Mouse (Mus musculus): ENCODE data around the gene Hdac10.

Gene Hdac10

DNA sequence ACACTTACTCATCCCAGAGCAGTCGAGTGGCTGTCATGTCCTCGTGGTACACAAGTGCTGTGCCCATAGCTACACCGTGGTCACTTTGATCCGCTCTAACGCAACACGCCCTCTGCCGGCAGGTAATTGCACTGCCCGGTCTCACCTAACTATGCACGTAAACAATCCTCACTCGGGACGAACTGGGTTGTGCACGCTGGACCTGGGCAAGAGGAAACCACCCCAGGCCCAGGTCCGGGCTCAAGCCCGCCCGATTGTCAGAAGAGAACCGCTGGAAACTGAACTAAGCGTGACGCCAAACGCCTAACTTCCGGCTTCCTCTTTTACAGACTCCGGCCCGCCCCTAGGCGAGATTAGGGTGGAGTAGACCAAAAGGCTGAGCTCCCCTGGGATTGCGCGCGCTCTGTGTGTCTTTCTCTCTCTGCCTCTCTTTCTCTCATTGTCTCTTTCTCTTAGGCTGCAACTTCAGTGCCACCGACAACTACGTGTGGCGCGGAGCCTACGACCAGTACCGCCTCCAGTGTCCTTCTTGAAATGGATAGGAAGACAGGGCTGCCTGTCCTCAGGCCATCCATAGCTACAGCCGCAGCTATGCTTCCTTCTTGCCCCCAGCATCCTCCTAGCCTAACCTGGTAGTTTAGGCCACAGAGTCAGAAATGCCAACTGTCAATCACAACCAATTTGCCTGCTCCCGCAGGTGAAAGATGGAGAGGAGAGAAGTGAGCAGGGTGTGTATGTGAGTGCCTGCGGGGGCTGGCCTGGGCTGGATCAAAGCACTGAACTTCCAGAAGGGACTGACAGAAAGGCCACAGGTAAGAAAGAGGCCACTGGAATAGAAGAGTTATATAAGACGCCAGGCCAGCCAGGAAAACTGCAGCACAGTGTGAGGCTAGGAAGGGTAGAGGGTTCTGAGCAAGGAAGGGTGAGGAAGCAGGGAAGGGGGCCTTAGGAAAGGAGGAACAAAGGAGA, at the start of gene Hdac10:
Gene Hdac10, minus strand, starts transcription at position 319 of the 969 bp plus-strand sequence.
- peak; percentile 91 for DNase-seq

DNA sequence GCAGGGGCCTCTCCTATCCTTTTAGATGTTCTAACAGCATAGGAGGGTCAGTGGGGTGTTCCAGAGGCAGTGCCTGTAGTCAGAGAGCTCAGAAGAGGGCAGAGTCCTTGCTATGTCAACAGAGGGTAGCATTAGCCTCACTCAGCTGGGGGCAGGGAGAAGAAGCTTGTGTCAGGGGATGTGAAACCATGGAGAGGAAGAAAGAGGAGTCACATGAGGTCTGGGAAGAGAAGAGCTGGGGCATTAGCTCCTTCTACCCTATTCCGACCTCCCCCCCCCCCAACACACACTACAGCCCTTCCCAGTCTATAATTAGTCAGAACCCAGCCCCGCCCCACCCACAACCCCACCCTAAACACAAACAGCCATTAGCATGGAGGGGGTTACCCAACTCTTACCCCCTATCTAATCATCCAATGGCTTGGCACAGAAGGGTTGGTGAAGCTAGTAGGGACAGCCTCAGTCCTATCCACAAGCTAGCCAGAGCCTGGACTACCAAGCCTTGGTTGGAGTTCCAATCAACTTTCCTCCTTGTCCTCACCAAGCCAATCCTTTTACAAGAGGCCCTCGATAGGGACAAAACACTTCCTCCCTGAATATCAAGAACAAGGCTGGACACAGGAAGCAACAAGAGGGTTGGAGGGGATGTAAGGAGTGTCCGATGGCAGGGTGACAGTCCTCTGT, 49.2 kb upstream of the Hdac10 start:
- peak; percentile 40 to 74 for DNase-seq

DNA sequence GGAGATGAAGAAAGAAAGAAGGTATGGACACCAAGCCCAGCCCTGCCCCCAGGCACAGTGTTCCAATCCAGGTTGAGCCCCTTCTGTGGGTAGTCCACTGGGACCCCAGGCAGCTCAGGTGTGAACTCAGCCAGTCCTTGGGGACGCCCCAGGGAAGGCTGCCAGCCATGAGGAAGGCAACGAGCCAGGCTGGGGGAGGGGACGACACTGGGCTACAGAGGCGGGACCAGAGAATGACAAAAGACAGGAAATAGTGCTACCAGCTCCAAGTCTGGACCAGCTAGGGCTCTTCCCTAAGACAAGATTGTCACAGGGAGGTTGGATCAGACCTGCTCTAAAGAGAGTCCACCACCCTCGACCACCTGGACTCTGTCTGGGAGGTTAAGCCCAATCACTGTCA, 48.6 kb upstream of the Hdac10 start:
- DNase-seq = peak; percentile 92 to 95

DNA sequence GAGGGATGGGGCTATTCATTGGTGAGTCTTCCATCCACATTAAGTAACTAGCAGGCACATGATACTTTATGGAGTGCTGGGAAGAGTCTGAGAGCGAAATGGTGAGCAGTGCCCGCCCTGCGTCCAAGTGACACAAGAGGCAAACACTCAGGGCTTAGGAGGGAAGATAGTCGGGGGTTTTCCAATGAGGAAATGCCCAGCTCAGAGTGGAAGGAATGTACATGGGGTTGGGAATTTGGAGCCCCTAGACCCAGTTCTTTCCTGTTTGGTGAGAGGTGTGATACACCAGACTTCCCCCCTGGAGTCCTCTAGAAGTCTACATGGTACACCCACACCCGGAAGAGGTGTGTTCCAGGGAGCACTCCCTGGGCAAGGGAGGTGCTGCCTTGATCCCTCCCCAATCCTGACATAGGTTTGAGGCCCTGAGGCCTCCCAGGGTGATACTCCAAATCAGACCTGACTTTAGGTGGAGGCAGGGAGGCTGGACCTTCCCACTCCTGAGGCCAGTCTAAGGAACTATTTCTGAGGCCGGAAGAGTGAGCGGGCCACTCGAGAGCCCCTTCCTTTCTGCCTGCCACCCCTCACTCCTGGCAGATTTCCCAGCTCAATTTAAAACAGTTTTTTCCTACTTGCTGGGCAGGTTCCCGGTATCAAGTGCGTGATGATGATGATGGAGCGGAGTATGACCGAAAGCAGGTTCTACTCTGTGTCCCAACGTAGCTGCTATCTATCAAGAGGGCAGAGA, 47.1 kb upstream of the Hdac10 start:
- DNase-seq = peak in 1 of 2 experiments; percentile 49

DNA sequence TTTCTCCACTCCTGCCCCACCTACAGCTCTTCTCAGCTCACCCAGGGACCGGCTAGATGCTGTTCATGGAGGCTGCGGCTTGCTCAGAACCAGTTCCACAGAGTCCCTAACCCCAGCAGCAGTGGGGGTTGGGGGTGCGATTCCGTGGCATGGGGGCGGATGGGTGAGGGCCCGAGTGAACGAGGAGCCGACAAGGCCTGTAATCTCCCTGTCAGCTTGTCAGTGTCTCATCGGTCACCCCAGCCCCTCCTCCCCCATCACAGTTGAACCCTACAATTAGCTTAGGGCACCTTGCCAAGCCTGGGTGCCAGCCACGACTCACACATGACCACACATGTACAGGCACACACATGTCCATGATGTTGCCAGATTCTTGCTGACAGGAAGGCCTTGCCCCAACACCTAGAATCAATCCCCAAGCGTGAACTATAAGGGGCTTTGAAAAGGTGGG, 46.4 kb upstream of the Hdac10 start:
- peak; percentile 47 to 75 for DNase-seq

DNA sequence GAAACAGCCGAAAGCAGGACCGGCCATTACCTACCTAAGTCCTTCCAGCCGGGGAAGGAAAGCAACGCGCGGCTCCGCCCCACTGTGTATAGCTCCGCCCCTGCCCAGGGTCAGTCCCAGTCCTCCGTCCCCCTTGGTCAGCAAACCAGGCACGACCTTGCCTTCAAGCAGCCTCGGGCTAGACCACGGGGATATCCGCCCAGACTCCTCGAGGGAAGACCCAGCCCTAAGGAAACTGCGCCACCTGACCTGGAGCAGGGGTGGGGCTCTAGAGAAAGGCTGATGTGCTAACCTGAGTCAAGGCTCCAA, 45.4 kb upstream of the Hdac10 start:
- DNase-seq = peak; percentile 88 to 96

DNA sequence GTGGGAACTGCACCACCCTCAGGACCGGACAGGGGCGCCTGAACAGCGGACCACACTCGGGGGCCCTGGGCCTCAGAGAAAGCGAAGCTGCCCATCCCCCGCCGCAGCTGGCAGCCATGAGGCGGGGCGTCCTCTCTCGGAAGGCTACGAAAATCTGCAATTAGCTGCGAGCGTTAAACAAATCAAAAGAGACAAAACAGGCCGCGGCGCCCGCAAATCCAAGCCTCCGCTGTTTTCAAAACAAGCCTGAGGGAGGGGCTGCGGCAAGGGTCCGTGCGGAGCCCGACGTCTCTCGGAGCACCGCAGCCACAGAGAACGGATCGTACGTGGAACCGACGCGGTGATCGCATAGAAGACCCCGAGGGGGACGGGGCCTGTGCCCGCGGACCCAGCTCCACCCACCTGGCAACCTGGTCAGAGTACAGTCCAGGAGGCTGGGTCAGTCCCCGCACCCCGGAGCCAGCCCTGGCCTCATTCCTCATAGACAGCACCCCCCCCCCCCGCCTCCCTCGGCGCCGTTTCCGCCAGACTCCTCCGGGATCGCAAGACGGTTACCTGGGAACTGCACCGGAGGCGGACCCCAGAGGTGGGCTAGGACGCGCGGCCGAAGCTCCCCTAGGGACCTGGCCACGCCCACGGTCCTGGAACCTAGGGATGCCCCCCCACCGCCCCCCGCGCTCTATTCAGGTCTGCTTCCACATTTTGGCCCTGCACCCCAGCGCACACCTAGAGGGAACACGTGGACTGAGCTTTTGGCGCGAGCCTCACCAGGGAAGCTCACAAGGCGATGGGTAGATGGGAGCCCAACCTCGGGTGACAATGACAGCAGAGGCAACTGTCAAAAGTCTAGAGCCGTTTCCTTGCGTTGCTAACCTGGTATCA, 44.8 kb upstream of the Hdac10 start:
- peak; percentile 78 to 92 for DNase-seq

DNA sequence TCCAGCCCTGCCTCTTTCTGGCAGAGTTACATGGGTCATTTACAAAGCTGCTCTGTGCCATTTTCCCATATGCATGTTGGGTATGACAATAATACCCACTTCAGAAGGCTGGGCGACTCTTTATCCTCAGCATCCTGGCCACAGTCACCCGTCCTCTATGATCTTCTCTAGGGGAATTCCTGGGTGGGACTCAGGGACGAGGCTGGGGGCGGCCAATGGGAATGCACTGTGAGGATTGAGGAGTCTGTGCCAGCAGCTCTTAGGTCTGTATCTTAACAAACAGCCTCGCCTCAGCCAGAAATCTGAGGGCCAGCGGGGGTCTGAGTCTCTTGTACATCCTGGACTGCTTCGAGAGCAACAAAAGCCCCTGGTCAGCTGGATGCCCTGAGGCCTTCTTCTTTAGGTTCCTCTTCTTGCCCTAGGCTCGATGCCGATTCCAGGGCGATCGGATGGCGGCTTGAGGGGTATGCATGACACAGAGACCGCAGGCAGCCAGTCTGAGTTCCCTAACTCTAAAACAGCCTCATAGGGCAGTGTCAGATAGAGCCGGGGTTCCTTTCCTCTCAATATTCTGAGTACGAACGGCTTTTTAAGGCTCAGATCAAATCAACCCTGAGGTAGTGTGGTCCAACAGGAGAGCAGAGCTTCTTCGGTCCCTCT, 43.9 kb upstream of the Hdac10 start:
- no peak for DNase-seq

DNA sequence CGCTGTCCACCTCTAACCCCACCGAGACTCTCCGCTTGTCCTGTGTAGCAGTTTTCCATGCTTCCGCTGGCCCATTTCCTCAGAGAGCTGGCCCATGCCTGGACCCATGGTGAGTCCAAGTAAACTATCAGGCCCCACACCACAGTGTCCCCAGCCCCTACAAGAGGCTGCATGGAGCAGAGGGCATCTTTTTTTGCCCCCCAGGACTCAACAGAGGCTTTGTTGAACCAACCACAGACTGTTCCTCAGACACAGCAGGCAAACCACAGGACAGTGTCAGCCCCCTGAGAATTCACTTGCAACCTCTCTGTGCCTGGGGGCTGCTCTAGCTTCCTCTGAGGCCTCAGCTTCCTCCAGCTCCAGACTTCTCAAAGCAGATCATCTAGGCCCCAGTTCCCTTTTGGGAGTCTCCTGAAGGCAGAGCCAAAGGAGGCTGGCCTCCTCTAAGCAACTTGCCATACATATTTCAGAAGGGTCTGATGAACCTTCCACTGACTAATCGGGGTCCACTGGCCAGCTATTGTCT, 43.1 kb upstream of the Hdac10 start:
- no peak for DNase-seq

DNA sequence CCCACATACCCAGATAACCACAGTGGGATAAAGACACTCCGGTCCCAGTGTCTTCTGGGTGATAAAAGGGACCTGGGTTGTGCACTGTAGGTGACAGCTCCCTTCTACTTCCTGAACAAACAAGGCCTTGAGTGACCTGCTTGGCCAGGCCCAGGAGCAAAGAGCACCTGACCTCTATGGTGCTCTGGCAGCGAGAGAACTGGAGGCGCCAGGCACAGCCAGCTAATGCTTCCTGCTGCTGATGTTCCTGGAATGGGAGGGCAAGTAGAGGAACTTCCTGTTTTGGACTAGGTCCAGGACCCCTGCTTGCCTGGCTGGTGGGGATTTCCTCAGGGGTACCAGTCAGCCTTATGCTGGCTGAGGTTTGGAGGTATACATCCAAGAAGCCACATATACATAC, 41.6 kb upstream of the Hdac10 start:
- DNase-seq = peak; percentile 73 to 91

DNA sequence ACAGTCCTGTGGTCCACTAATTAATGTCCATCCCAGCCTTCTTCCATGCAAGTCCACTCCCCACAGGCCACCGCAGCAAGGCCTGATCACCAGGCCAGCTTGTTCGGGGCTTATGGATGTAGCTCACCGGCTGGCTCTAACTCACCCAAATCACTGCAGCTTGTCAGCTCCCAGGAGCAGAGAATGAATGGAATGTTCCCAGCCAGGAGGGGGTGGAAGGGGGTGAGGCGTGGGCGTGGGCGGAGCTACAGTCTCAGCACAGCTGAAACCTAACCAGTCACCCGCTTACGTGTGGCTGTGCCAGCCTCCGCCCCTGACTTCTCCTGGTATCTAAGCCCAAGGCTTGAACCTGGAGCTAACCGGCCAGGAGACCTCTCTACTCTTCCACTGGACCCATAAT, 40.9 kb upstream of the Hdac10 start:
- peak; percentile 94 to 96 for DNase-seq

DNA sequence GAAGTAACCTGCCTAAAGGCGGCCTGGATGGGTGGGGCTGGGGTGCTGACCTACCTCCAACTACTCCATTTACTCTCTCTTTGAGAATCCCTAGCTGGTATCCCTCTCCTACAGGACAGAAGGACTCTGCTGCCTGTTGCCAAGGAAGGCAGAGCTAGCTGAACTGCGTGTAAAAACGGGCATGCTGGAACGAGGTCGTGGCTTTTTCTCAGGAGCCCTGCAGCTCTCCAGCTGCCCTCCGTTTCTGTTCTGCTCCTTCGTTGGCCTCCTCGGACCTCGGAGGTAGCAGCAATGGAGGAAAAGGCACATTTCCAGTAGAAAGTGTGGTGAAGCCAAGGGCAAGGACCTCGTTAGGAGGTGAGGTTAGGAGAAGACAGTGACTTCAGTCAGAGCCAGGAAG, 40.4 kb upstream of the Hdac10 start:
- DNase-seq = no peak

DNA sequence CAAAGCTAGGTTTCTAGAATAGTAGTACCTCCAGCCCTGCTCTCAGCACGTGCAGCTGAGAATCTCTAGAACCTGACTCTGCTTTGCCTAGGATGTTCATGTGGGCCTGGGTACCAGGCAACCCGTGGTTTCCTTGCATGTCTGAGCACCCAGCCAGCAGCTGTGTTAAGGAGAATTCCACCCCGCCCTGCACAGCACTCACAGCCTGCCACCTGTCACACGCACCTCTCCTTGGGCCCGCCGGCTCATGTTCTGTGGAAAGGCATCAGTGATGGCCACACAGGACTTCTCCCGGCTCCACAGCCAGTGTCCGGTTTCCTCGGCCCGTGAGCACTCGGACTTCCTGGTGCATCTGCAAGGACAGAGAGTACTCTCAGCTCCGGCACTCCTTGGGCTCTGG, 37.0 kb upstream of the Hdac10 start:
- no peak for DNase-seq

DNA sequence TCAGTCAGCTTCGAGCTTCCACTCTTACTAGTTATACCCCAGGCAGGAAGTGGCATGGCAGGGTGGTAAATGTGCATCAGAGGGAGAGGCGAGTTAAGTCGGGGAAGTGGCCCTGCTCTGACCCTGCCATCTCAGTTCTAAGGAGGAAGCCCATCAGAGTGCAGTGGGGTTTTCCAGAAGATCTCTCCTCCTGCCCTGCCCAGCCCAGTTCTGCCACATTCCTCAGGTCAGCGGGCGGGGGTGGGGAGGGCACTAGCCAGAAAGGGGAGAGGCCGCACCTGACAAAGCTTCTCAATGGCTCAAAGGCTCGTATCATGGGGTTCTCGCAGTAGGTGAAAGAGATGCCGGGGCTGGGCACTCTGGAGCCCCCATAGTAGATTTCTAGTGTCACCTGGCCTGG, 32.9 kb upstream of the Hdac10 start:
- no peak for DNase-seq

DNA sequence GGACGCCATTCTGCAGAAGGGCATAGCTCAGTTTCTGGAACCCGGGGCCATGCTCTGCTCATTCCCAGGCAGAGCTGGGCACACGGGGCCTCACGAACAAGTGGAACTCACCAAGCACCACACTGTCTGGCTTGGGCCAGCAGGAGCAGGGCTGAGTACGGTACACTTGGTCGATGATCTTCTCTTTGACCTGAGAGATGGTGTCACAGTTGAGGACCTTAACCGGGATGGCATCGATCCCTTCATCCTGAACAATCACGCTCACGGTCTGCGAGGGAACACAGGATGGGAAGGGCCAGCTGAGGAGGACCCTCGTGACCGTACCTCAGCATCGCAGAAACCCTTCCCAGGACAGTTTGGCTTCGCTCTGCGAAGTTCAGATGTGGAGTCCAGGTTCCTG, 30.0 kb upstream of the Hdac10 start:
- no peak for DNase-seq

DNA sequence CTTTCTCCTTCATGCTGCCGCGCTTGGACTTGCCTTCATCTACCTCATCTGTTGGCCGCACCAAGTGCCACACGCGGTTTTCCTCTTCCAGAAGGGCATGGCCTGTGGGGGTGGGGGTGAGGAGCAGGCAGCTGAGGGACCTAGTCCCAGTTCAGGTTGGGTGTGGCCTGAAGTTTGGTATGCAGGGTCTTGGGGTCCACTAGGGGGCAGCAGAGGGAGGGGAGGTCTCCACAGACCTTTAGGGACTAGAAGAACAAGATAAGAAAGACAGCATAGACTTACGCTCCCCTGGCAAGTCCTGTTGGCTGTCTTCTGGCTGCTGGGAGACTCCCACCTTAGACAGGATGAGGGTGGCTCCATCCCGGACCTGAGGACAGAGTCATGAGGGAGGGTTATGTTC, 29.5 kb upstream of the Hdac10 start:
- peak; percentile 85 for DNase-seq

DNA sequence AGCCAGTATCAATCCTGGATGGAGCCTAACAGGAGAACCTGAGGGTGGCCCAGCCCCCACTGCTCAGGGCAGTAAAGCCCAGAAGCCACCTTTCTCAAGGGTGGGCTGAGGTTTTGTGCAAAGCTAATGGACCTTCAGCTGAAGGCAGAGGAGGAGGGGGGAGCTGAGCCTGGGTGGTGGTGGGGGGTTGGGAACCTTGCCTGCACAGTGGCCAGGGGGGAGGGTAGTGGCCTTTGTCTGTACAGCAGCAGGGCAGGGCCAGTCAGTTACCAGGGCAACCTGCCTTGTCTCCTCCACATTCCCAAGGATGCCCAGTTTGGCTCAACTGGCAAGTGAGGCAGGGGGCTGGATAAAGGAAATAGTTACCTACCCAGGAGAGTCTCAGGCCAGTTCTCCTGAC, 23.8 kb upstream of the Hdac10 start:
- no peak for DNase-seq

DNA sequence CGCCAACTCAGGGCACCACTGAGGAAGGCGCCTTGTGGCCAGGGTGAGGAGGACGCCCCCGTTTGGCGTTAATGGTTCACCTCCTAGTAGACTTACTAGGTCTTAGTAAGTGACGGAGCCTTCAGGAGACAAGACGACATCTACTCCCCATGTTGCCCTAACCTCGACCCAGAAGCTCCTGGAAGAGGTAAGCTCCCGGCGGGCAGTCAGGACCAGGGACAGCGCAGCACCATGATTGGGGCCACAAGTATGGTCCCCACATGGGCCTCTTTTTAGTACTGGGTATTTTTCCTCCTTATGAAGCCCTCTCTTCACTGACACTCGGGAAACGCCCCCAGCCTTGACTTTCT, 21.5 kb upstream of the Hdac10 start:
- peak in 1 of 2 experiments; percentile 51 for DNase-seq

DNA sequence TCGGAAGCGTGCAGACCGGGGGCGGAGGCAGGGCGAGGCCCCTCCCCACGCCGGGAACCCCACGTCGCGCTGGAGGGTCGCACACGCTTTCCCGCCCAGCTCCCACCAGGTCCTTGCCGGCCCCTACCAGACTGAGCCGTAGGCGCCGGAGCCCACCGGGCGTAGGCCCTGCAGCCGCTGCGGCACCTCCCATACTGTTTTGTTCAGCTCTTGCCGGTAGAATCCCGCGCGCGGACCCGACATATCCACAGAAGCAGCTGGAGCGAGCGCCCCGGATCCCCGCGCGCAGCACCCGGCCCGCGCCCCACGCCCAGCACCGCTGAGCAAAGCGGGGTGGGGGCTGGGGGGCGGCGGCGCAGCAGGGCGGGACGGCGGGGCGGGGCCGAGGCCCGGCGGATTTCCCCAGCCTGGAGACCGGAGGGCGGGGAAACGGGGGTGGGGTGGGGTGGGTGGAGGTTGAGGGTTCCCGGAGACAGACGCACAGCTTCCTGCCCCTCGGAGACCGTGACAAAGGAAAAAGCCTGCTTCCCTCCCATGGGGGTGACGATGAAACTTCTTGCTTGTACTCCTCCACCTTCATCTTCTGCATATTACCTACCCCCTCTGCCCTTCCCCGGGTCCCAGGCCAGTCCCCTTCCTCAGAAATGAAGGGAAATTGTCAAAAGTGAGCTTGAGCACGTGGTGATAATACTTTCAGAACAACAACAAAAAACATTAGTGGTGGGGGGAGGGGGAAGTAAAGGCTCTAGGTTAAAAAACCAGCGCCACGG, 21.0 kb upstream of the Hdac10 start, which contains the start of gene Mapk11:
Gene Mapk11, minus strand, starts transcription at position 358 of the 770 bp plus-strand sequence.
- DNase-seq = peak; percentile 54 to 64

DNA sequence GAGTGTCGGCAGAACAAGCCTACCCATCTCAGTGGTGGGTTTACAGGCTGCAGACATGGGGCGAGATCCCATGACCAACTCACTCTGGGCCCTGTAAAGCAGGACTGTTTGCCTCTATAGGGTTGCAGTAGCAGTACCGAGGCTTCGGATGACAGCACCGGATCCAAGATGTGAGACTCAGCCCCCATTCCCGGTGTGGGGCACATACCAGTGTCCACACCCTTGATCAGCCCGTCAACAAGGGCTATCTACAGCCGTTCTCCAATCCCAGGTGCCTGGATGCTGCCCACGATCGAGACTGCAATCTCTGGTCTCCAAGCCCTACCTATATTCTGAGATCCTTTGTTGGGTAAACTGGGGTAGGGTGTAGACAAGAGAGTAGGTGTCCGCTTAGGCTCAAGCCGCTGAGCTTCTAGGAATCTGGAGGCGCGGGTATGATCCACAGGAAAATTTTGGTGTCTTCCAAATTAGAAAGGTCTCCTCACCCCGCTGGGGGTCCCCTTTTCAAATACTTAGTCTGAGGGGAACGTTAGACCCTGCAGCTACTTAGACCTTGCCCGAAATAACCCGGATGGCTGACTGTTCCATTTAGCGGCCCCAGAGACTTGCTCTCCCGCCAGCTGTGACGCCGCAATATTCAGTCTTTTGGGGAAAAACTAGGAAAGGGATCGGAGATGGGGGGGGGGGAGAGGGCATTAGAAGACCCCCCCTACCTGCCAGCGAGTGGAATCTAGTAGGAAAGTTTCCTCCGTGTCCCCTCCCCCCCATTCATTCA, 20.2 kb upstream of the Hdac10 start:
- no peak for DNase-seq

Measured in kidney, postnatal 25 days (tissue).